Comparison of ENCODE assay signal across 21 mouse cellular contexts in the genomic region with DNA sequence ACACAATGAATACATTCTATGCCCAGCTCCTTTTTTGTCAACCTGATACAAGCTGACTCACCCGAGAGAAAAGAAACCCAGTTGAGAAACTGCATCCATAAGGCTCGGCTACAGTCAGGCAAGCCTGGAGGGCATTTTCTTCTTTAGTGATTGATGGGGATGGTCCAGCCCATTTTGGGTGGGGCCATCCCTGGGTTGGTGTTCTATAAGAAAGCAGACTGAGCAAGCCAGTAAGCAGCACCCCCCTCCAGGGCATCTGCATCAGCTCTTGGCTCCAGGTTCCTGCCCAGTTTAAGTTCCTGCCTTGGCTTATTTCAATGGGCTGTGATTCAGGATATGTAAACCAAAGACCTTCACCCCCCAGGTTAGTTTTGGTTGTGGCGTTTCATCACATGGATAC.
"Had no signal": no experiment of that assay in that cellular context is flagged by ENCODE, and none has a peak within 500 bp of the region (broad histone marks: within the 10 kb centered on the region; RNA-seq: fewer than 3 reads in every experiment).

No protein-coding gene starts in this region.

- H3K9me3 ChIP-seq: limb, embryonic 15.5 days; midbrain, embryonic 10.5 days; midbrain, embryonic 15.5 days; neural tube, embryonic 12.5 days; neural tube, embryonic 15.5 days had no signal

- H3K4me2 ChIP-seq: limb, embryonic 12.5 days; limb, embryonic 15.5 days; liver, embryonic 11.5 days; lung, embryonic 14.5 days; midbrain, embryonic 15.5 days; neural tube, embryonic 12.5 days; neural tube, embryonic 15.5 days had no signal

- H3K4me1 ChIP-seq: limb, embryonic 12.5 days; limb, embryonic 15.5 days; midbrain, embryonic 15.5 days; neural tube, embryonic 12.5 days had no signal

- ATAC-seq: liver, postnatal 0 days; lung, postnatal 0 days; midbrain, embryonic 15.5 days had no signal

- H3K9ac ChIP-seq: limb, embryonic 12.5 days; limb, embryonic 15.5 days; liver, embryonic 14.5 days; liver, postnatal 0 days; lung, embryonic 14.5 days; midbrain, embryonic 15.5 days; neural tube, embryonic 12.5 days; neural tube, embryonic 15.5 days had no signal

- H3K36me3 ChIP-seq: limb, embryonic 12.5 days; limb, embryonic 15.5 days; midbrain, embryonic 10.5 days; midbrain, embryonic 15.5 days; neural tube, embryonic 12.5 days; neural tube, embryonic 15.5 days had no signal

- H3K27ac ChIP-seq: kidney, postnatal 0 days; limb, embryonic 12.5 days; limb, embryonic 15.5 days; liver, embryonic 14.5 days; macrophage; midbrain, embryonic 10.5 days; midbrain, embryonic 15.5 days; neural tube, embryonic 12.5 days; neural tube, embryonic 15.5 days had no signal

- H3K4me3 ChIP-seq: limb, embryonic 12.5 days; limb, embryonic 15.5 days; midbrain, embryonic 10.5 days; midbrain, embryonic 15.5 days; neural tube, embryonic 12.5 days; neural tube, embryonic 15.5 days had no signal

- H3K27me3 ChIP-seq: limb, embryonic 12.5 days; limb, embryonic 15.5 days; midbrain, embryonic 15.5 days; neural tube, embryonic 12.5 days; neural tube, embryonic 15.5 days had no signal

- DNase-seq: kidney, adult 18-20 months; kidney, adult 9 months; kidney, postnatal 25 days; left cerebral cortex, postnatal 4 days; liver, postnatal 0 days; lung, embryonic 14.5 days; retina, postnatal 1 day; right cerebral cortex, postnatal 25 days; thymus, adult 18-20 months; thymus, postnatal 36 days had no signal
